Mouse (Mus musculus) limb, embryonic 13.5 days (tissue): ENCODE measurements around the gene Ten1. TPM values are rescaled to one million over a fixed set of nuclear protein-coding genes. Genes with fewer than 3 reads are reported as not detected.

Experiments used
- polyA plus RNA-seq: library from polyadenylated mRNA; unstranded; fragments of >200 nt; fragmentation: Nextera tagmentation; extraction: Ambion mirVana; gene quantifications from 2 replicates; pipeline ENCODE4 v1.2.1, GENCODE M21; 2015

The Ten1 gene
- polyA plus RNA-seq, 1 experiment from 2014 or later = 72.1 TPM

Other genes starting within 250 kb of the Ten1 start
- gene Itgb4, start 224.1 kb upstream of the Ten1 start, polyA plus RNA-seq = 5.2 and 6.3 TPM in 2 replicates
- gene Galk1, start 186.1 kb upstream of the Ten1 start, polyA plus RNA-seq = 207 and 211 TPM in 2 replicates
- 2,219 and 2,483 TPM in 2 replicates for gene H3f3b, start 170.9 kb upstream of the Ten1 start, polyA plus RNA-seq
- gene Unk, start 168.5 kb upstream of the Ten1 start, polyA plus RNA-seq = 39.4 and 44.8 TPM in 2 replicates
- gene Unc13d, start 120.9 kb upstream of the Ten1 start, polyA plus RNA-seq = 2.1 and 2.4 TPM in 2 replicates
- 43.1 and 47.9 TPM in 2 replicates for gene Wbp2, start 111.9 kb upstream of the Ten1 start, polyA plus RNA-seq
- 15.7 and 15.9 TPM in 2 replicates for gene Trim47, start 71.6 kb upstream of the Ten1 start, polyA plus RNA-seq
- 2.3 and 3.2 TPM in 2 replicates for gene Trim65, start 67.7 kb upstream of the Ten1 start, polyA plus RNA-seq
- 86.0 and 86.3 TPM in 2 replicates for gene Mrpl38, start 60.0 kb upstream of the Ten1 start, polyA plus RNA-seq
- 48.6 and 48.9 TPM in 2 replicates for gene Fbf1, start 30.7 kb upstream of the Ten1 start, polyA plus RNA-seq
- gene Acox1, start 190 bp downstream of the Ten1 start, polyA plus RNA-seq = 22.0 and 23.5 TPM in 2 replicates
- 3.3 and 4.0 TPM in 2 replicates for gene Evpl, start 39.2 kb downstream of the Ten1 start, polyA plus RNA-seq
- 109 and 110 TPM in 2 replicates for gene Srp68, start 75.4 kb downstream of the Ten1 start, polyA plus RNA-seq
- gene Galr2, start 82.1 kb downstream of the Ten1 start, polyA plus RNA-seq = 0.18 and 0.27 TPM in 2 replicates
- 76.5 and 80.2 TPM in 2 replicates for gene Exoc7, start 108.4 kb downstream of the Ten1 start, polyA plus RNA-seq
- gene Foxj1, start 136.5 kb downstream of the Ten1 start, polyA plus RNA-seq = 0.25 and 0.37 TPM in 2 replicates
- 18.6 and 18.7 TPM in 2 replicates for gene Rnf157, start 214.2 kb downstream of the Ten1 start, polyA plus RNA-seq
- gene Ubald2, start 235.2 kb downstream of the Ten1 start, polyA plus RNA-seq = 28.2 and 30.2 TPM in 2 replicates